Mouse (Mus musculus): ENCODE results near the gene Cd163.
"Not testable (repeated sequence)": the region's sequence is repeated elsewhere in the genome, so short reads cannot be mapped to it uniquely, and the experiment has no call there.

The Cd163 gene

GRCm38 (mm10) chr6:124304356-124304755, at the start of gene Cd163:
TSS of gene Cd163 (plus strand) at chr6:124304656.
- DNase-seq, result no peak

DNA sequence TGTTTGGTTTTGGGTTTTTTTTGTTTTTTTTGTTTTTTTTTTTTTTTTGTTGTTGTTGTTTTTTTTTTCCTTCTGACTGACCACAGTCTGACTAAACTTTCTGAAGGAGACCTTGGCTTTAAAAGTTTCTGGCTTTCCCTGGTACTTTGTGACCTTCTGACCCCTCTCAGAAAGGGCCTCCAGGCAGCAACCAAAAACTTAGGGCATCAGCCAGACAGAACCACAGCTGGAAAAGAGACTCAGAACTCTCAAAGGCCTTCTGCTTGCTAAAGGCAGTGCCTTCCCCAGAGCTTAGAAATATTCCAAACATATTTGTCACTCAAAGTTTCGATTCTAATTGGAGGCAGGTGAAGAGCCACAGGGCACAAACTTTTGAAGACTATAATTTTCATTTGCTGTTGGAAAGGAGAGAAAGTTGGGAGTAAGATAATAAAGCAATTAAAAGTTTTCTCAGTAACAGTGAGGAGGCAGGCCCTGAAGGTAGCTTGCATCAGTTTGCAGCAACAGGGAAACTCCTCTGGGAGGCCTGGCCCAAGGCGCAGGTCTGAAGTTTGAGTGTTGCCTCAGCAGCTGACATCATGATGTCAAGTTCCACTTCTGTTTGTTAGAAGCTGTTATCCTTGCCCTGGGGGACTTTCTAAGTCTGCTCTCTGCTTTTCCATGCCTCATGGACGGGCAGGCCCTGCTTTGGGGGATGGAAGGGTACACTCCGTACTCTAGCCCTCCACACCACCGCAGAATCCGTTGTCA, 48.6 kb upstream of the Cd163 start:
- no peak for DNase-seq

DNA sequence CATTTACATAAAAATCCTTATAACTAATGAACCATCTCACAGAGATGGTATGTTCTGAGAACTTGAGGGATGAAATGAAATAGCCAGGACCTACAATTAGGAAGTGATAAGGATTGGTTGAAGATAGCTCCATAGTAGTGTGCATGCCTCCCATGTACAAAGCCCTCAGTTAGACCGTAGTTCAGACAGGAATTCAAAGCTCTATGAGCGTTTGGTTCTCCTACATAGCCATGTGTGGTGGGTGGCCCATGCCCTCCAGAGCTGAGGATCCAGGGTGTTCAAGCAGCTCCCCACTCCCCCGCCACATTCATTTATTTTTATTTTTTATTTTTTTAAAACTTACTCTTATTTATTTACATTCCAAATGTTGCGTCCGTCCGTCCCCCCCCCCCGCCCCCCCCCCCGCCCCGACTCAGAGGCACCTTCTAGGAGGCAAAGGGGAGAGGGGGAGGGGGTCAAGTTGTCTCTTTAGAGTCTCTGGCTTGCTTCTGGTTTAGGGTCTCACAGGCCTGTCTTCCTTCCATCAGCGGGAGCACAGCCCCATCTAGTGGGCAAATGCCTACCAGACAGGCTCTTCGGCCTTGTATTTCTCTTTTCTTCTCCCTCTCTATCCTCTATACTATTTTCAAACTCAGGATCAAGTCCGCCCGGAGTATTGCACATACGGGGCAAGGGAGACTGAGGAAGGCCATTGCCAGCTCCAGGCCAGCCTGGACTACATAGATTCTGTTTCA, 44.1 kb upstream of the Cd163 start:
- DNase-seq, result peak; percentile 62

DNA sequence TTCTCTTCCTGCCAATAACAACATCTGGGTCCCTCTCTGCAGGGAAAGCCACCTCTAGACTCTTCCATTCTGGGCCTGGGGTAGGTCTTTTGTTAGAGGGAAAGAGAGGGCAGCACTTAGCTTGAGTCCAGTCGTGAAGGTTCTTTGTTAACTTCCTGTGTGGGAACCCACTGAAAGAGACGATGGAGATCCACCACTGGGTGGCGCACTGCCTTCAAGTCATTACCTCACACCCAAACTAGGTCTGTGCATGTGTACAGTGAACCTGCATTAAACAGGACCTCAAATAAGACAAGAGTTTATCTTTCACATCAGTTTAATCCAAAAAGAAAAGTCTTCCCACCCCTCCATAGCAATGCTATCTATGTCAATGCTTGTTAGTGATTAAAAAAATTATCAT, 41.8 kb upstream of the Cd163 start:
- DNase-seq, result peak; percentile 42

- peak; percentile 18 for DNase-seq
These were observed 31.1 kb upstream of the Cd163 start for GRCm38 (mm10) chr6:124273231-124273880.

DNA sequence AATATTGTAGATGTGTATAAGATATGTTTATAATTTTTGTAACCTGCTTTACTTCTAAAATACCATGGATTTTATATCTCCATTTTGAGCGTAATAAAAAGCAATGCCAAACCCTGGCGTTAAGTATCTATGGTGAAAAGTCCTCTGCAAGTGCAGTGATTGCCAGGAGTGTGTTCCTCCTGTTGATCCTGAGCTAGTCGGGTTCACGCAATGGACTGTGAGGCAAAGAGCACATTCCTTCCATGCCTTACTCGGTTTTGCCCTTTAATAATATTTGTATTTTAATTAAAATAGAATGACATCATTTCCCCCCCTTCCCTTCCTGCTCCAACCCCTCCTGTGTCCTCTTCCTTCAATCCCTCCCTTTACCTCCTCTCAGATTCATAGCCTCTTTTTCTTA, 26.8 kb upstream of the Cd163 start:
- DNase-seq, result no peak

DNA sequence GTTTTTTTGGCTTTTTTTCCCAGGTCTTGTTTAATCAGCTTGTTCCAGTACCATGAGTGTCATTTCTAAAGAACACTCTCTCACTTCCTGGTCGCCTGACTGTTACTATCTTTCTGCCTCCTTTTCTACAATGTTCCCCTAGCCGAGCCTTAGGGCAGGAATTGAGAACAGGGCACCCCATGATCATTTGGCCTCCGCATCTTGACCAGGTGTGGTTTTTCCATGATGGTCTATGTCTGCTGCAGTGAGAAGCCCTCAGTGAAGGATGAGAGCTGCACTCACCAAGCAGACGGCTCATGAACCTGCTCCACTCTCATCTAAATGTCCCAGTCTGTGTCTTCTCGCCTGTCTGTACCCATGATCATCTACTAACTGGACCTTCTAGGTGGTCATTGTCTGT, 26.2 kb upstream of the Cd163 start:
- no peak for DNase-seq

DNA sequence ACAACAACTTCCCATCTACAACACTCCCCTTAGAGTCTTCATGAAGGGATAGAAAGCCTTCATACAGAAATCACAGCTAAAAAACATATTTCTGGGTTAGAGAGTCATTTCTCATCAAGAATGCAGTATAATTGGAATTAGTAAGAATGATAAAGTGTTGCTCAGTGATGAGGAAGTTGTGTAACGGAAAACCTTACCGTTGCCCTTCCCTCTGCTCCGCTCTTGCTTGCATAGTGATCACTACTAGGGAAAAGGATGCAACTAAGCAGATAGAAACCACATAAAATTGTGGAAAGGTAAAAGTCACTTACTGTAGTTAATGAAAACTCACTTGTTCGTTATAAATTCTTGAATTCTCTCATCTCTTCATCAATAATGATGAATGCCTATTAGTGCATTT, 21.7 kb upstream of the Cd163 start:
- DNase-seq, result no peak

- not testable (repeated sequence) for DNase-seq
These were observed 7.1 kb upstream of the Cd163 start for GRCm38 (mm10) chr6:124297378-124297777.

DNA sequence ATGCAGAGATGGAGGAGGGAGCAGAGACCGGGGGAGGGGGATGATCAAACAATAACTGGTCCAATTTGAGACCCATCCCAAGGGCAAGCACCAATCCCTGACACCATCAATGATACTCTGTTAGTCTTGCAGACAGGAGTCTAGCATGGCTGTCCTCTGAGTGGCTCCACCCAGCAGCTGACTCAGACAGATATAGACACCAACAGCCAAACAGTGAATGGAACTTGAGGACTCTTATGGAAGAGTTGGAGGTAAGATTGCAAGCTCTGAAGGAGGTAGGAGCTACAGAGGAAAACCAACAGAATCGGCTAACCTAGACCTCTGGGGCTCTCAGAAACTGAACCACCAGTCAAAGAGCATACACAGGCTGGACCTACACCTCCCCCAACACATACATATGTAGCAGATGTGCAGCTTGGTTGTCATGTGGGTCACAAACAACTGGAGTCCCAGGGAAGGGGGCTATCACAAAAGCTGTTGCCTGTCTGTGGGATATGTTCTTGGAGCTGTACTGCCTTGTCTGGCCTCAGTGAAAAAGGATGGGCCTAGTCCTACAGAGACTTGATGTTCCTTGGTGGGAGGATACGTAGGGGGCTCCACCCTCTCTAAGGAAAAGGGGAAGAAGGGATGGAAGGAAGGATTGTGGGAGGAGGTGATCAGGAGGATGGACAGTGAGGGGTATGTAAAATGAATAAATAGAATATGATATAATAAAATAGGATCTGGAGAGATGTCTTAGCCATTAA, 2.8 kb upstream of the Cd163 start:
- DNase-seq, result no peak

DNA sequence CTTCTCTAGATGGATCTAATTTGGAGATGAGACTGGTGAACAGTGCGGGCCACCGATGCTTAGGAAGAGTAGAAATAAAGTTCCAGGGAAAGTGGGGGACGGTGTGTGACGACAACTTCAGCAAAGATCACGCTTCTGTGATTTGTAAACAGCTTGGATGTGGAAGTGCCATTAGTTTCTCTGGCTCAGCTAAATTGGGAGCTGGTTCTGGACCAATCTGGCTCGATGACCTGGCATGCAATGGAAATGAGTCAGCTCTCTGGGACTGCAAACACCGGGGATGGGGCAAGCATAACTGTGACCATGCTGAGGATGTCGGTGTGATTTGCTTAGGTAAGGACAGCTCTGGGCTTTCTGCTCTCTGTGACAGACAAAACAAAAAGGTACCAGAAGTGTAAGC, 4.5 kb downstream of the Cd163 start:
- DNase-seq, result no peak

GRCm38 (mm10) chr6:124312292-124312691, 7.8 kb downstream of the Cd163 start:
- DNase-seq, result no peak

DNA sequence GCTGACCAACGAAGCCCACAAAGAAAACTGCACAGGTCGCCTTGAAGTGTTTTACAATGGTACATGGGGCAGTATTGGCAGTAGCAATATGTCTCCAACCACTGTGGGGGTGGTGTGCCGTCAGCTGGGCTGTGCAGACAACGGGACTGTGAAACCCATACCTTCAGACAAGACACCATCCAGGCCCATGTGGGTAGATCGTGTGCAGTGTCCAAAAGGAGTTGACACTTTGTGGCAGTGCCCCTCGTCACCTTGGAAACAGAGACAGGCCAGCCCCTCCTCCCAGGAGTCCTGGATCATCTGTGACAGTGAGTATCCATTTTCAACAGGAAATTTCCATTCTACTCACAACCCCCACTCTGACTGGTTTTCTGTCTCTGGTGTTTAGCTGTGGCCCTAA, 15.9 kb downstream of the Cd163 start:
- no peak for DNase-seq

- peak; percentile 15 for DNase-seq
These were observed 17.3 kb downstream of the Cd163 start for GRCm38 (mm10) chr6:124321481-124322475.

DNA sequence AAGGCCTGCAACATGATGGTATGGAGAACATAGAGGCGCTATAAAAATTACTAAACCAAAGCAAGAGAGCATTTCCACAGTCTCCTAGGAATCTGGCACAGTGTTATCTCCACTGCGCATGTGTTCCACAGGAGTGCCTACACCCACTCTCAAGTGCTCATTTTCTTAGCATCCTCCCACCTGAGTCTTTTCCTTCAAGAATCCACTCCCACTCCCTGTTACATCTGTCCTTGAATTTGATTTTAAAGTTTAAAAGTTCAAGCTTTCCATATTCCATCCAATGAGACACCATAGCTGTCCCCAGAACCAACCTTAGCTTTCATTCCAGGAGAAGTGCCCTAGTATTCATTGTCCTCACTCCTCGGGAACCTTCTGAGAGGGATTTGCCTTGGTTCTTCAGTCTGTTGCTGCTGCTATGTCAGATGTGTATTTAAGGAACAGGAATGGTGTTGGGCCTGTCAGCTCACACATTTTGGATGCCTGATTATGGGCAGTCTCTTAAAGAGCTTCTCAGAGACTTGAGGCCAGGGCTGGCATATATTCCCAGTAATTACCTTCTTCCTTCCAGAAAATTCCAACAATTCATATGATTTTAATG, 24.0 kb downstream of the Cd163 start:
- DNase-seq, result no peak

GRCm38 (mm10) chr6:124329622-124330021, 25.2 kb downstream of the Cd163 start:
- DNase-seq, result no peak

DNA sequence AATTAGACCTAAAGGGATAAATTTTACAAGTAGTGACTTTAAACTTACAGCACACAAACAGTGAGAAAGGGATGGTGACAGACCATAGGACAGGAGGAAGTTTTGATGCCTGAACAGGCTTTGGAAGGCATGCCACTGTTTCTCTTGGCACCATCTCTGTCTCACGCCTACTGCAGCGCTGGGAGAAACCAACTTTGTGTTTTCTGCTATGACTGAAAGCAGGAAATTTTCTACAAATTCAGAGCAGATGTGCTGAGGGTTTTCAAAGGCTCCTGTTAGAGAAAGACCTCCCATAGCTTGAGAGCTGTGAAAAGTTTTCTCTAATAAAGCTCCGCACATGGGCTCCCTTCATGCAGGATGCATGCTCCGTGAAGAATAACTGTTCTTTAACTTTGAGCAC, 40.6 kb downstream of the Cd163 start:
- DNase-seq, result peak; percentile 11

DNA sequence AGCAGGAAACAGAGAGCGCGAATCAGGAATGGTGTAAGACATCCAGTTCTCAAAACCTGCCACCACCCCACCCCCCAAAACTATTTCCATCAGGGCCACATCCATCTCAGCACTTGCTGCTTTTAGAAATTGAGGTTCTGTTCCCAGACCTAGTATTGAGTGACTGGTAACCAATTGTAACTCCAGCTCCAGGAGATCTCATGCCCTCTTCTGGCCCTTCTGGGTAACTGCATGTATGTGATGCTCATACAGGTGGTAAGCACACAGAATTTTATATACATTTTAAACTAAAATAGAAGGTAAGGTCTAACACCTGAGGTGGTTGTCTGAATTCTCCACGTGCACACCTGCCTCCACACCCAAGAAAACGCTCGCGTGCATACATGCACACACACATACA, 42.2 kb downstream of the Cd163 start:
- DNase-seq, result no peak

- DNase-seq, result no peak
These were observed 48.8 kb downstream of the Cd163 start for GRCm38 (mm10) chr6:124353246-124353645.

- no peak for DNase-seq
These were observed 54.5 kb downstream of the Cd163 start for GRCm38 (mm10) chr6:124358953-124359352.

DNA sequence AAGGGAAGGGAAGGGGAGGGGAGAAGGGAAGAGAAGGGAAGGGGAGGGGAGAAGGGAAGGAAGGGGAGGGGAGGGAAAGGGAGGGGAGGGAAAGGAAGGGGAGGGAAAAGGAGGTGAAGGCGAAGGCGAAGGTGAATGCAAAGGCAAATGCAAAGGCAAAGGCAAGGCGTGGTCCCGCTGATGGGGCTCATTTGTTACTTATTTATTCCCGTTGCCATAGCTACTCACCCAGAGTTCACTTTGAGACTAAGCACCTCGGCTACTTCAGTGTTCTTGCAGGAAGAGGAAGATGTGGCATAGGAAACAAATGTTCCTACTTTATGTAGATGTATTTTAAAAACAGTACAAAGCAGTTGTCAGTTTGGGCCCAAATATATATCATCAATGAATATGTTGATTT, 56.1 kb downstream of the Cd163 start:
- no peak for DNase-seq

DNA sequence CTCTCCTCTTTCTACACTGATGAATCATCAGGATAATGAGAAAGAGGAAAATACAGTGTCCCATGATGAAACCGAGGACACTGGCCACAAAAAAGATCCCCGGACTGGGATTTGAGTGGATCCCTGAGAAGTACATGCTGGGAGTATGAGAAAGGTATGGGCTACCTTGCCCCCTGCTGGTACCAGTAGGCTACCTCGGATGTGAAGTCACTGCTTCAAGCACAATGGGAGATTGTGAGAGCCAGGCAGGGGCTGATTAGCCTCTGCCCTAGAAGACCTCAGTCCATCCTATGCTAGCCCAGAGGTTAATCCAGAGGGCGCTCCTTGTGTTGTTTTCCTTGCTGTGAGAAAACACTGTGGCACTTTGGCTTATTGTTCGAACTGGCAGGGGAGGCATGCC, 59.9 kb downstream of the Cd163 start:
- no peak for DNase-seq

Data from layer of hippocampus, adult 9-11 months (tissue).